Mouse (Mus musculus) cerebellum, adult 2 months (tissue): ENCODE results near the gene Tmem150b.

Source experiments
- CTCF ChIP-seq: fragments of 200-500 bp; IDR thresholded peaks from 2 replicates; pipeline ENCODE4 v1.5.1; 2011; ENCODE audit warnings: low read depth, mild to moderate bottlenecking, control low read depth, low read length, moderate library complexity, borderline replicate concordance; ENCODE audit not compliant: insufficient read depth
- POLR2A ChIP-seq: fragments of 200-500 bp; IDR thresholded peaks from 2 replicates; pipeline ENCODE4 v1.6.1; 2011; ENCODE audit warnings: low read length, control low read depth, borderline replicate concordance; ENCODE audit not compliant: insufficient read depth

DNA sequence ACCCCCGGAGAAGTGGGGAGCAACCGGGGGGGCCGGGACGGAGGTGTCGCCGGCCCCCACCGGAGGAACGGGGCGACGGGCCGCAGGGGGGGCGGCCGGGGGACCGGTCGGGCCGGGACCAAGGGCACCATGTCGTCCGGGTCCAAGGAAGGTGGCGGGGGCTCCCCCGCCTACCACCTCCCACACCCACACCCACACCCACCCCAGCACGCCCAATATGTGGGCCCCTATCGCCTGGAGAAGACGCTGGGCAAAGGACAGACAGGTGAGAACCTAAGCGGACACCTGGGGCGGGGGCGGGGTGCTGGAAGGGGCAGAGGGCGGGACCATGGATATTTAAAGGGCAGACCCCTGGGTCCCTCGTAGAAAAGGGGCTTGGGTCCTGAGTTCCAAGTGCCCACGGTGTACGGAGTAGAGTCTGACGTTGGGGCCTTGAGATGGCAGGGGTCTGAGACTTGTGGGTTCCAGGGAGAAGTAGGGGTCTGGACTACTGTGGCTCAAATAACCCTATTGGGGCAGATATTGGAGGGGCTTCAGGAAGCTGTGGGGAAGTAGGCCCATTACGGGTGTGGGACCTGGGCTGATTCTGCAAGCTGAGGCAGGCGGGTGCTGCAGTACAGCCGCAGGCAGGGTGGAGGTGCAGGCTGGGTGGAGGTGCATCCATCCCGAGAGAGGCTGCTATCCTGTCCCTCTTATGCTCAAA lies 33.9 kb downstream of the Tmem150b start:
- TF ChIP-seq POLR2A (no peak), CTCF (no peak)
